In genomic region chrX:130944531-130944930, GRCm38 (mm10) we compare ENCODE assay signal across 17 mouse cellular contexts.
"Had no signal": no experiment of that assay in that cellular context is flagged by ENCODE, and none has a peak within 500 bp of the region (broad histone marks: within the 10 kb centered on the region; RNA-seq: fewer than 3 reads in every experiment).

No protein-coding gene starts in this region.

- H3K27ac ChIP-seq: limb, embryonic 13.5 days; liver, embryonic 13.5 days; lung, embryonic 15.5 days; macrophage; midbrain, embryonic 12.5 days; stomach, postnatal 0 days had no signal

- H3K4me2 ChIP-seq: limb, embryonic 13.5 days; liver, embryonic 13.5 days; lung, embryonic 15.5 days; midbrain, embryonic 12.5 days had no signal

- DNase-seq: kidney, adult 9 months; kidney, postnatal 14 days; kidney, postnatal 4 days; left cerebral cortex, postnatal 4 days; liver, embryonic 13.5 days; lung, postnatal 14 days; right cerebral cortex, adult 18-20 months; right cerebral cortex, postnatal 14 days; right cerebral cortex, postnatal 4 days; thymus, adult 2 months; thymus, postnatal 14 days; thymus, postnatal 4 days had no signal

- H3K4me3 ChIP-seq: limb, embryonic 13.5 days; liver, embryonic 13.5 days; lung, embryonic 15.5 days; midbrain, embryonic 12.5 days had no signal

- H3K4me1 ChIP-seq: limb, embryonic 13.5 days; liver, embryonic 13.5 days; lung, embryonic 15.5 days; midbrain, embryonic 12.5 days had no signal

- H3K36me3 ChIP-seq: limb, embryonic 13.5 days; liver, embryonic 13.5 days; lung, embryonic 15.5 days; midbrain, embryonic 12.5 days had no signal

- H3K27me3 ChIP-seq: limb, embryonic 13.5 days; liver, embryonic 13.5 days; lung, embryonic 15.5 days; midbrain, embryonic 12.5 days had no signal

- H3K9me3 ChIP-seq: limb, embryonic 13.5 days; liver, embryonic 13.5 days; lung, embryonic 15.5 days; midbrain, embryonic 12.5 days had no signal

- H3K9ac ChIP-seq: limb, embryonic 13.5 days; liver, embryonic 13.5 days; lung, embryonic 15.5 days; midbrain, embryonic 12.5 days had no signal
